Mouse (Mus musculus) gastrocnemius, adult 8-10 months (tissue): ENCODE measurements around the gene Hoxa6. TPM values are rescaled to one million over a fixed set of nuclear protein-coding genes. Genes with fewer than 3 reads are reported as not detected.

Experiments
- DNase-seq, 2 experiments: peaks; one replicate each; pipeline ENCODE4 v3.0.0; 2022; ENCODE audit warnings: low spot score in 2 of 2
- total RNA-seq, 4 experiments: library from RNA; stranded (reverse); gene quantifications; 2 replicates each; pipeline ENCODE4 v1.2.4; 2022

The Hoxa6 gene
- total RNA-seq, result 1 to 10 TPM in 2 of 4 experiments, under 1 TPM in 2; 0.45 to 2.3 (median 1.2) TPM

DNA sequence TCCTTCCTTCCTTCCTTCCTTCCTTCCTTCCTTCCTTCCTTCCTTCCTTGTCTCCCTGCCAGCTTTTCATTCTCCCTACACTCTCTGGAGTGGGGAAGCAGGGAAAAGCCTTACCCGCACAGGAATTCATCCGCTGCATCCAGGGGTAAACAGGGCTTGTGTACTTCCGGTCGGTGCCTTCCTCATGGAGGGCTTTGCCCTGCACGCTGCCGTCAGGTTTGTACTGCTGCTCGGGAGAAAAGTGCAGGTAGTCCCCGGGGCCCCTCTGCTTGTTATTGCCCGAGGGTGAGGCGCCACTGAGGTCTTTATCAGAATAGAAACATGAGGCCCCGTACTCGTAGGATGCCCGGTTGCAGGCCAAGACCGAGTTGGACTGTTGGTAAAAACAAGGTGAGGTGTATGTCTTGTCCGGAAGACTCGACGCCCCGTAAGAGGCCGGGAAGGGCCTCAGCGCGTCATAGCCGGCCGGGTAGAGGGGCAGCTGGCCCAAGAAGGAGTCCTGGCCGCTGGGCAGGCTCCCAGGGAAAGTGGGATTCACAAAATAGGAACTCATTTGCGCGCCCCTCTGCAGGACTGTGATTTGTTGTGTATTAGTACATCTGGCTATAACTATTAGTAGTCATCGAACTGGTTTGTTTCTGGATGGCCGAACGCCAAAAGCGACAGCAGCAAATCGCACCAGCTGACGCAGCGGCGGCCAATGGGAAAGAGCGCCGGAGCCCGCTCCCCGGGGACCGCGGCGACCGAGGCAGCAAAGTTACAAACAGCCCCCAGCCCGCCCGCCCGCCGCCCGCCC lies at the start of gene Hoxa6:
TSS of gene Hoxa6 (minus strand) at position 651 of the 796 bp plus-strand sequence.
- DNase-seq, result peak in 1 of 2 experiments; percentile 27

DNA sequence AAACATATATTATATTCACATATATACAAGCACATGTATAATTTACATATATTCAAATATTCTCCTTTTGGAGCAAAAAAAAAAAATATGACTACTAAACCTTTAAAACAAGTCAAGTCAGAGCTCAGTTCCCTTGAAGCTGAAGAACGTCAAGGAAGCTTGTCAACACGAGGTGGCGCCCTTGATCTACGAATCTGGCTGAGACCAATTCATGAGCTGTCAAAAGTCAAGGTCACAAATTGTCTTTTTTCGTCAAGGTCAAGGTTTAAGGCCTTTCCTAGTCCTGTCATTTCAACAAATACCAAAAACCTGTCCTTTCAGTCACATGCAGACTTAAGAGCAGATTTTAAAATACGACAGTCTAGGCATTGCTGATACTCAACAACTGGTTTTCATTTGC lies 48.4 kb upstream of the Hoxa6 start:
- peak in 1 of 2 experiments; percentile 73 for DNase-seq

DNA sequence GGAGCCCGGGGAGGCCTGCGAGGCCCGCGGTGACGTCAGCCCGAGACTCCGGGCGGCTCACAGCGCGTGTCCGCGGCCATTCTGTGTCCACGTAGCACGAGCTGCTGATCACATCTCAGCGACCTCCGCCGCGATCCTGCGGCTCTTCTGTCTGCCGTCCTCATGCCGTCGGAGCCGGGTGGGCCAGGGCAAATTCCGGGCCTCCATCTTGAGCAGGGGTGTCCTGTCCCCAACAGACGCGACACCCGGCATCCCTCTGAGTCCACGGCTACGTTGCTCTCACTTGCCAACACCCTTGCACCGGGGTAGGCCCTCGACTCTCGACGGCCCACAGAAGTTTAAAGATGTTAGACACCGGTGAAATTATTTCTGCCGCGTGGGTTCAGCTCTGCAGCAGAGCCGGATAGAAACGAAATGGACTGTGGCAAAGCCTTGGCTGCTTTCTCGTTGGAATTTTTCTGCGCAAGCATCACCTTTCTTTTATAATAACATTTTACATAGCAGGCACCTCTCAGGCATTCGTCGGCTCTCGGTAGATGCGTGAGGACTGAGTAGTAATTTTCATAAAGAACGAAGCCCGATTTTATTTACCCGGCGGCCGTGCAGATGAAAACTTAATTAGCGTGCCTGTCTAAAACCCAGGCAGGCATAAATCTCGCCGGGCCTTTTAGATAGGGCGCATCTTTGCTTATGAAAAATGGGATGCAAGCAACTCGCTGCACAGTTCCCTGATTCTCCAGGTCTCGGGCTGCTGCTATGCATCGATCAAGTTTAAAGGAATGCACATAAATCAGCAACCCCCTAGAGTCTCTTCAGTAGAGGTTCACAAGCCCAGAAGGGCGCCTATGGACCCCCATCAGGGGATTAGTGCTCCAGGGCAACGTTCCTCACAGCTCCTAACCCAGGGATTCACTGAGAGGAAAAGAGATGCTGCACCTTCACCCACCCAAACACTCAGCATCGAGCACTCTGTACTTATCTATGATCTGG lies 45.3 kb upstream of the Hoxa6 start:
- no peak for DNase-seq

DNA sequence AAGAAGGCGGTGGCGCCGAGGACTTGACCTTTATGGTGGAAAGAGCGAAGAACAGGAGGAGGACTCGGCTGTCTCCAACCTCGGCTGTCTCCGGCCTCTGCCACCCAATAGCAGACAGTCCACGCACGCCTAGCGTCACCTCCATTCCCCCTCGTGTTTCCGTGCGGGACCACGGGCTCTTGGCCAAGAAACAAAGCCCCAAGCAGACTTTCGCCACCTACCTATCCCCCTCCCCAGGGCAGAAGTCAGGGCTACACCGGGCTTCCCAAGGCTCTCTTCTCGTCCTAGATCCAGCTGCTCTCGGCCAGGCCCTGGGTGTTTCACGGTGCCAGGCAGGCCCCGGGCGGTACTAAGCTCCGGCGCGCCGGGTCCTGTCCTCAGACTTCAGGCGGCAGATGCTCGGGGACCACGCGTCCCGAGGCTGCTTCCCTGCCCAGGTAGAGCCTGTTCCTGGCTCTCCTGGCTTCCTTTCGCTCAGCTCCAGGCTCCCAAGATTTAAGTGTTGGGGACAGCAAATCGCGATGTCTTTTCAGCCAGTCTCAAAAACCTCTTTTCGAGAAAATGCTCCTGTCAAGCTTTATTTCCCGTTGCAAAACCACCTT lies 44.4 kb upstream of the Hoxa6 start:
- DNase-seq, result no peak

DNA sequence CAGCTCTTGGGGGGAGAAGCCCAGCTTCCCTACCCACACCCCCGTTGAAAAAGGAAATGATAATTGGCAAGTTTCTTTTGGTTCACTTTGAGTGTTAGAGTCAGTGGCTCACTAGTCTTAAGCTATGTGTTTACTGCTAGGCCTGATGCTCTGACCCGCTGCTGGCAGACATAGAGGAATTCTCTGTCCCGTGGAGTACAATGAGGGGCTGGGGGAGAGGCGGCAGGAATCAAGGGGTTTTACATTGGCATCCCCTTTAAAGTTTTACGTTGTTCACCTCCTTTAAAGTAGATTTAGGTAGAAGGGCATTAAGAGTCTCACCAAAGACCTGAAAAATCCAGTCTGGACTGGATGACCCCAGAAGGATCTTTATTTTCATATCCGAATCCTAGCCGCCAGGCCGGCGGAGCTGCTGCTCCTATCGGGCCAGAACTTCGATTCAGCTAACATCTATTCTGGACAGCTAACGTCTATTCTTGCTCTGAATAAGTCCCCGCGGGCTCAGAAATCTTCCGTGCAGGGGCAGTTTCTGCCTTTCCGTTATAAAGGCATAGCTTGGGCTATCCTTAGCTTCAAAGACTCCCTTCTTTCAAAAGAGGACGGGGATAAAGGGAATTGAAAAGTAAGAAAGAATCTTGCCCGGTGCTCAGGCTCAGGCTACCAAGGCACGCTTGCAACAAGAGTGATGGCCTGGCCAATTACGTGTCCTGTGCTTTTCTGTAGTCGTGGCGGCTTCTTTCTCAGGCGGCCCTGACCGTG lies 43.7 kb upstream of the Hoxa6 start:
- no peak for DNase-seq

DNA sequence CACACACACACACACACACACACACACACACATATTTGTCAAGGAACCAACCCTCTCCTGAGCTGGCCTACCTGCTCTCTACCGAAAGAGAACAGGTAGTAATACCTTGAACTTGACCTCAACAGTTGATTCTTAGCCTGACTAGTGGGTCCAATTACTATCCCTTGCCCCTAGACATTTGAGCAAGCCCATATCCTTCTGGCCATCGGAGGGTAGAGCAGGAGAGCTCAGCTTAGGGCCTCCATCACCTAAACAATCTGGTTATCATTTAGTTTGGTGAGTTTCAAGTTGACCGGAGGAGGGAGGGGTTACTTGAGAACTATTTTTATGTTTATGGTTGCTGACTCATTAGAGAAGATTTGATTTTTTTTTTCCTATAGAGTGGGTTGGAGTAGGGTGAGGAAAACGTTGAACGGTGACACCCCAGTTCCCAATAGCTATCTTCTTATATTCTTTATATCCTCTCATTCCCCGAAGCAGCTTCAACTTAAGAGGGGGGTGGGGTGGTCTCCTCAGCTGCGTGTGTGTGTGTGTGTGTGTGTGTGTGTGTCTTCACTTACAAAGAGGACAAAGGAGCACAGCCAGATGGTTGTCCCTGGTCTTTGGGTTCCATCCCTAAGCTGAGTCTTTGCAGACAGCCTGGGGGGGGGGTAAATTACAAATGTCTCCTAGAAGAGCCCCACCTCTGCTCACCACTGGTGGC lies 42.8 kb upstream of the Hoxa6 start:
- no peak for DNase-seq

DNA sequence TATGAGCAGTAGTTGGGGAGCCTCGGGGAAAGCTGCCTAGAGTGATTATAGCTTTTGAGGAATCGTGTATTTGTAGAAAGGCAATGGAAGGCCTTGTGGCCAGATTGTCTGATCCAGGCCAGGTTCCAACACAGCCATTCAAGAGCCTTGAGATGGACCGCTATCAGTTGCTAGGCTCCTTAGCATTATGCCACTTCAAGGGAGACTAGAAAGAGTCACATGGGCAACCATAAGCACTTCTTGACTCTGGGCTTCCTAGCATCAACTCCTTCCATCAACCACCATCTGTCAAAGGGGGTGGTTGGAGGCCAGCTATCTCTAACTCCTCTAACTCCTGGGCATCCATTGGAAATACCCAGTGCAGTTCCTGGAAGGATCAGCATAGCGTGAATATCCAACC lies 41.3 kb upstream of the Hoxa6 start:
- DNase-seq, result no peak

DNA sequence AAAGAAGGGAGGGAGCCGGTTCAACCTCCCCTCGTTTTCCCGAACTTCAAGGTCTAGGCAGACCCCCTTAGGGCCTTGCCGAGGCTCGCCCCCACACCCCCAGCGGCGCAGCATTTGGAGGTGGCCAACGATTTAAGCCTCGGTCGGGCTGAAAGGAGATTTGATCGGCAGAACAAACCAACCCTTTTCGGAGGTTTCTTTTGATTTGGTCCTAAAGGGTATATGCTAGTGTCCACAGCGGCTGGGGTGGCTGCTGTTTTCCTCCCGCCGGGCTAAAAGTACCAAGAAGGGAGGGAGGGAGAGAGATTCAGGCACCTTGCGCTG lies 40.9 kb upstream of the Hoxa6 start:
- no peak for DNase-seq

DNA sequence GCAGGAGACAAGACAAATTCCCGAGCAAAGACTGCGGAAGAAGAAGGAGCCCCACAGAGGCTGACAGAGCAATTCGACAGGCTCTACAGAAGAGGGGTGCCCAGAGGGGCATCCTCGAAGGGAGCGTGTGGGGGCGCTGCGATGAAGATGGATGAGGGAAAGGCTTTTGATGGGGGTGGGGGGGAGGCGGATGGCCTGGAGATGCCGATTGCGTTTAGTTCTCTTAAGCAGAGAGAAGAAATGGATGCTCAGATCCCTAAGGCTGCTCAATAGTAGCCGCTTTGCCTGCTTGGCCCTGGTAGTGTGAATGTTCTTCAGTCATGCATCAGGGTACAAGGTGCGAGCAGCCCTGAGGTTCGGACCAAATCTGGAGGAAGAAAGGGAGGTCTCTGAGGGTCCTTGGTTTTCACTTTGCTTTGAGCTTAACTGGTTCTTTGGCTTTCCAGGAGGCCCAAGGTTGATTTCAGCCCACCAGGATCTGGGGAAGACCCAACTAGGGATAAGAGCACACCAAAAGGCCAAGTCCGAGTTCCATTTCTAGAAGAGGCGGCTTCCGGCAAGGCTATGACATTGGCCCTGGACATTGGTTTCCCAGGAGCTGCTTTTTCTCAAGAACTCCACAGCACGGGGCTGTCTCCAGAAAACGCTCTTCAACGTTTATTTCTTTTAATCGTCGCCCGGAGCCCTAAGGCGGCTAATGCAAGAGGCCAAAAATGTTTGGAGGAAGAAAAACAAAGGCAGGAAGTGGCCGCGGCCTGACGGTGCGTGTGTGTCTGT lies 40.3 kb upstream of the Hoxa6 start:
- DNase-seq, result no peak

DNA sequence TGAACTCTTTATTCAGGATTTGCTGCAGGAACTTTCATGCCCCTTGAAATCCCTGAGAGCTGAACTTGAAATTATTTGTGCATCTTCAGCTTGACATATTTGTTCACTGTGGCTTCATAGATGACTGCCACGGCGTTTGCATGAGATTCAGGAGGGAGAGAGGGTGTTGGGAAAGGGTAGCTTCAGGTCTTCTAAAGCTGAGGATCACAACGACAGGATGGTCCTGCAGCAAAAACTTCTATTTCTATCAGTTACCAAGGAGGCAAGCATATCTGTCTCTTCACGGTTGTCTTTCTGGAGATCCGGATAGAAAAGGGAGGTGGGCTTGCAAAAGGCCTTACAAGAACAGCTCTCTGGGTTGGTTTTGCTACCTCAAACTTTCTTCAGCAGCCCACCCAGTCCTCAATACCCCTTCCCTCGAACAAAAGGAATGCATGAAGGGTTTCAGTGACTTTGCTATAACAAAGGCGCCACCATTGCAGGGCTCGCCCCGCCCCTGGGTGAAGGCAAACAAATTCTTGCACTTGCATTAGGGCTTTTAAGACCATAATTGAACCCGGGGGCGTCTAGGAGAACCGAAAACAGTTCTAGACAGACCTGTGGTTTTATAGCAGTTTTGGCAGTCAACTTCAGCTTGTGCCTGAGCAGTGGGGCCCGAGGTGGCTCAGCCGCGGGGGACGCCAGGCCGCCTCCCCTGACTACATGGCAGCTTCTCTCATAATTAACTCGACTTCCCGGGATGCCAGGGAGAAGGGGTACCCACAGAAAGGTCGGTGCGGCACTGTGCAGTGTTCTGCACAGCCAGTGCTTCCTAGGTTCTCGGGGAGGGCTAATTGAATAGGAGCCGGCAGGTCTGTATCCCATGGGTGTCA lies 39.5 kb upstream of the Hoxa6 start:
- DNase-seq, result no peak

DNA sequence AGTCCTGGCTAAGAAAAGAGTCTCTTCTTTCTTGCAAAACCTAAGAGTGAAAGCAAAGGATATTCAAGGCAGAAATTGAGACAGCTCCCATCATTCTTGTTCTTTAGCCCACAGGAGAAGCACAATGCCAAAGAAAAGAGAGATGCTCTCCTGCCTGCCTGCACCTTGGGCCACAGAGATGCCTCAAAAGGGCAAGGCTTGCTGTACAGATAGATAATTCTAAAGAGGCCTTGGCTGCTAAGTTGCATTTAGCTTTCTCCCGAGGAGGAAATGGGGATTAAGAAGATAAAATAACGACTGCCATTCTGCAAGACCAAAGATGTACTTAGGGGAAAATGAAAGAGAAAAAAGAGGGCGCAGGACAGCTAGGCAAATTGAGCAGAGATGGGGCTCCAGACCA lies 38.4 kb upstream of the Hoxa6 start:
- no peak for DNase-seq

DNA sequence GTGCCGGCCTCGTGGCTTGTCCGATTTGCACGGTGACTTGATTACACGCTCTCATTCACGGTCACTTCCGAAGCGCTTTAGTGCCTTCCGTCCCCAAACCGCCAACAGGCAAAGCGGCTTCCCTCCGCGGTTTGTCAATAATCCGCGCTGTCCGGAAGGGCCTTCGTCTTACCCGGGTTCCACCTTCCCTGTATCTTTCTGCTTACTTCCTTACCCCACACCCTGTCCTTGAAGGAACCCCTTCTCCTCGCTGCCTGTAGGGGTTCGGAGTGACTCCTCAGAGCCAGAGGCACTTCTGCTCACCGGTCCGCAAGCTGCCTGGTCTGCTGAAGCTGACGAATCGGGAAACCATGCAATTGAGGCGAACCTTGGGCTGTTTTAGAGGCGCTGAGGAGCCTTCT lies 37.9 kb upstream of the Hoxa6 start:
- peak in 1 of 2 experiments; percentile 10 for DNase-seq

DNA sequence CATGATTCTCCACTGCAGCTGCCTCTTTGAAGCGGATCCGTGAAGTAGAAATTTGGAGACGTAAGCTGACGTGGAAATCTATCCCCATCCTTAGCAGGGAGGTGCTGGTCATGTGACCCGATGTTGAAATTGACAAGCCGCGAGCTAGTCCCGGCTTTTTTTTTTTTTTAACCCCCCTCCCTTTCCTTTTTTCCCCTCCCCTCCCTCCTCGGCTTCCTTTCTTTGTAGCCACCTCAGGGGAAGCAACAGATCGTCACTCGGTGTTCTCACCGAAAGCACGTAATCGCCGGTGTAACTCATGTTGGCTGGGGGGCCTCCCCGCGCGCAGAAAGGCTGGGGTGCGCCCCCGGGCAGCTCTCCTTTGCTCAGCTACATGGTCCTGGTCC lies 37.2 kb upstream of the Hoxa6 start, which contains the start of gene Hoxa11:
TSS of gene Hoxa11 (minus strand) at position 54 of the 386 bp plus-strand sequence.
- DNase-seq, result no peak

DNA sequence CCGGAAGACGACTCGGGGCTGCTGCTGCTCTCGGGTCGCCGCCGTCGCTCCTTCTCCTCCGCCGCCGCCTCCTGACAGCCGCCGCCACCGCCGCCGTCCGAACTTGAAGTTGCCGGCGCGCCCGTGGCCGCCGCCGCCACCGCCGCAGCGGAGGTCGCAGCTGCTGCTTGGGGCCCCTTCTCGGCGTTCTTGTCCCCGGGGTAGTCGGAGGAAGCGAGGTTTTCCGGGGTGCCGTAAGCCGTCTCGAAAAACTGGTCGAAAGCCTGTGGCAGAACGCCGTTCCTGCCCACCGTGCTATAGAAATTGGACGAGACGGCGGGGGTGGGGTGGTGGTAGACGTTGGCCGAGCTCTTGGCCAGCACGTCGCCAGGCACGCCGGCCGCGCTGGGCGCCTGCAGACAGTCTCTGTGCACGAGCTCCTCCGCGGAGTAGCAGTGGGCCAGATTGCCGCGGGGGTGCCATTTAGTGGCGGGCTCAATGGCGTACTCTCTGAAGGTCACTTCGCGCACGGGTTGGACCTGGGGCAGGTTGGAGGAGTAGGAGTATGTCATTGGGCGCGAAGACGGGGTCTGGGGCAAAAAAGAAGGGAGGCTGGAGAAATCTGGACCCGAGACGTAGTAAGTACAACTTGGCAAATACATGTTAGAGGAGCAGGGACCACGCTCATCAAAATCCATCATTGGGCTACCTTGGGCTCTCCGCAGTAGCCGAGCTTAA lies 36.7 kb upstream of the Hoxa6 start:
- peak in 1 of 2 experiments; percentile 30 for DNase-seq

DNA sequence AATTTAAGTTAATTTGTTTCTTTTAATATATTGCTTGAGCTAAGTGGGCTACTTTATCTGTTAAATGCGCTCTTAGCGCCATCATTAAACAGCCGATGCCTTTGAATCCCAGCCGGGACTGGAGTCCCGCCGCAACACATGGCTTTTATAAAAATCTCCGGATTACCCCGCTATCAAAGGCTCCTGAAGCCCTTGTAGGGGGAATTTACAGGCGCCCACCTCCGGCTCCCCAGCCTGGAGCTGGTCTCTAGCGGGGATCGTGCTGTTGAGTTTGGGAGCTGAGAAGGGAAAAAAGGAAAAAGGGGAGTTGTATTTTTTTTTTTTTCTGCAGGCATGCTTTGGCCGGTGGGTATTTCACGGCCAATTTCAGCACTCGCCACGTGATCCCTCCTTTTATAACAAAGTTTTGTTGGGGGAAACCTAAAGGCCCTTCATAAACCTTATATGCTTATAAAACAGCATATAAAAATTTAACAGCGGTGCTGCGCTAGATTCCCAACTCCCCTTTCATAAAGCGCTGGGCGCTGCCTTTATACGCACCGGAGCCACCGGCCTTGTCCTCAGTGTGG lies 36.0 kb upstream of the Hoxa6 start:
- DNase-seq, result no peak

DNA sequence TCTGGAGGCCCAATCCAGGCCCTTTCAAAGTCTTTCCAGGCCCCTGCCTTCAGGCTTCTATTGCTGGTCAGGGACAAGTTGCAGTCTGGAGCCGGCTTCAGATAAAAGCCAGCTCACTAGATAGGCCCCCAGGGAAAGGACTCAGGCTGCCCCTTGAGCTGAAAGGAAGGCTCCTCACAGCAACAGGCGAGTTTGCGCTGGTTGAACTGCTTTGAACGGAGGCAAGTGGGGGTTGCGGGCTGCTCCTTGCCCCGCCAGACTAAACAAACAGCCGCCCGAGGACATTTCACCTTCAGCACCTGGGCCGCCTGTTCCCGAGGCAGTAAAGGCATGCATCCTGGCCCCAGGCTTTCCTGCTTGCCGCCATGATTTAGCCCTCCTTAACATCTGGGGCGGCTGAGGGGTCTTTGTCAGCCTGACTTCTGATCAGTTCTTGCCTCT lies 35.2 kb upstream of the Hoxa6 start:
- DNase-seq, result no peak

DNA sequence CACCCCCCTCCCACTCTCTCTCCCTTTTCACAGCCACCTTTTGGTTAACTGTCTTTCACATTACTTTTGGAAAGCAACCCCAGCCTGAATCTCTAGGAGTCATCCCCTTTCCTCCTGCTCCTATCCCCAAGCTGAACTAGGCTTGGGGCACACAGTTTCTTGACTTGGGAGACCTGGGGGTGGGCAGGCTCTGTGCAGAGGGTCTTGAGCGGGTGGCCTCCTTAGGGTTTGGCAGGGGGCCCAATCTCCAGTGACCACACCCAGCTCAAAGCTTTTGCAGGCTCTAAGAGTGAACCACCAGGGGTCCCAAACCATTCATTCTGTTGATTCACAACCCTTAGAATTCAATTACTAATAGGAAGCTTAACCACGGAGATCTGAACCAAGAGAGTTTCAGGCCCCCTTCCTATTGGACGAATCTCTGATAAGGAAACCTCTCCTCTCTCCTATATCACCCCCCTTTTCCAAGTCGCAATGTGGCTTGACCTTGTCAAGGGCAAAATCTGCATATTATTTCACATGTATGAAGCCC lies 34.3 kb upstream of the Hoxa6 start:
- no peak for DNase-seq
